Mouse (Mus musculus): ENCODE results near the gene Spef1. TPM values are rescaled to one million over a fixed set of nuclear protein-coding genes. Genes with fewer than 3 reads are reported as not detected.

Spef1 gene
- polyA plus RNA-seq, 1 experiment from 2014 or later: 1.5 TPM

GRCm38 (mm10) chr2:131200710-131201109 lies 13.6 kb upstream of the Spef1 start:
- H3K4me3 ChIP-seq: no peak overlapping the region
- no peak overlapping the region for H3K27ac ChIP-seq
- peaks cover 13% of the 10 kb centered on the region for H3K4me1 ChIP-seq
- H3K27me3 ChIP-seq (ENCODE audit: insufficient read depth, poor library complexity, severe bottlenecking): no peaks in the 10 kb centered on the region
- H3K36me3 ChIP-seq: peaks cover 28% of the 10 kb centered on the region
- WGBS: 80% methylated on average over 2 of the region's 2 CpGs
- no peaks in the 10 kb centered on the region for H3K9me3 ChIP-seq
- DNase-seq (ENCODE audit: low spot score): no peak

- H3K27me3 ChIP-seq (ENCODE audit: insufficient read depth, poor library complexity, severe bottlenecking): no peaks in the 10 kb centered on the region
- no peaks in the 10 kb centered on the region for H3K9me3 ChIP-seq
- no peak for DNase-seq (ENCODE audit: low spot score)
- no peaks in the 10 kb centered on the region for H3K4me1 ChIP-seq
- peaks cover 64% of the 10 kb centered on the region for H3K36me3 ChIP-seq
- H3K27ac ChIP-seq: no peak overlapping the region
- 91% methylated on average over 16 of the region's 16 CpGs for WGBS
- H3K4me3 ChIP-seq: no peak overlapping the region
These were observed 9.7 kb upstream of the Spef1 start for GRCm38 (mm10) chr2:131196606-131197316.

- peaks cover 54% of the 10 kb centered on the region for H3K36me3 ChIP-seq
- WGBS: 85% methylated on average over 7 of the region's 7 CpGs
- no peak for DNase-seq (ENCODE audit: low spot score)
These were observed 3.9 kb upstream of the Spef1 start for GRCm38 (mm10) chr2:131191005-131191390.

DNA sequence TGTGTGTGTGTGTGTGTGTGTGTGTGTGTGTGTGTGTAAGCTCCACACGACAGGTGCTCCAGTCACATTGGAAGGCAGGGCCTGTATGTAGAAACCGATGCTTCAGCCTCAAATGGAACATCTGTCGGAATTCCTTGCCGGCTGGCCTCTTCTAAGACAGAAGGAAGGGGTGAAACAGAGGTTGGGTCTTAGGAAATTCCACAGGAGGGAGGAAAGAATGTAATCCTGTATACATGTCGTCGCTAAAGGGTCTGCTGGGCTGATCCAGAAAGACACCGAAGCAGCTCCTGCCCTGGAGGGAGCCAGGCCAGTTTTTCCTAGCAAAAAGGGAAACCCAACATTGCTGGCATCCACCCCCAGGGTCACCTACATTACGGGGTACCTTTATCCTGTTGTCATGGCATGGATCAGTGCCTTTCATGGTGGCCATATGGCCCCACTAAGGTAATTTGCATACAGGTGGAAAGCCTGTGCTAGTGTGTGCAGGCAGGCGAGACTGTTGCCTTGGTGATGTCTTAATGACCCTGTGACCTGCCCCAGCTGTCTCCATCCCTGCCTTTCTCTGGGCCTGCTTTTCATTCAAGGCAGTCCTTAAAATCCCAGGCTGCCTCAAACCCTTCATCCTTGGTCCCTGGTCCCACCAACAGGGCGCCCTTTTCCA lies 3.4 kb upstream of the Spef1 start:
- no peaks in the 10 kb centered on the region for H3K9me3 ChIP-seq
- no peak for DNase-seq (ENCODE audit: low spot score)
- no peak overlapping the region for H3K4me3 ChIP-seq
- peaks cover 48% of the 10 kb centered on the region for H3K36me3 ChIP-seq
- no peaks in the 10 kb centered on the region for H3K27me3 ChIP-seq (ENCODE audit: insufficient read depth, poor library complexity, severe bottlenecking)
- 48% methylated on average over 10 of the region's 10 CpGs for WGBS
- H3K4me1 ChIP-seq: peaks cover 38% of the 10 kb centered on the region
- 0 out of 2 replicates have a peak overlapping the region, but pooled peaks have one; percentile 69 for H3K27ac ChIP-seq

More at GRCm38 (mm10) chr2:131191005-131191390, 3.9 kb upstream of the Spef1 start:
- no peaks in the 10 kb centered on the region for H3K9me3 ChIP-seq
- no peaks in the 10 kb centered on the region for H3K27me3 ChIP-seq (ENCODE audit: insufficient read depth, poor library complexity, severe bottlenecking)
- H3K4me3 ChIP-seq: no peak overlapping the region
- peaks cover 33% of the 10 kb centered on the region for H3K4me1 ChIP-seq
- H3K27ac ChIP-seq: 0 out of 2 replicates have a peak overlapping the region, but pooled peaks have one; percentile 69

GRCm38 (mm10) chr2:131189521-131190309 lies 2.6 kb upstream of the Spef1 start:
- 50% methylated on average over 5 of the region's 5 CpGs for WGBS
- no peaks in the 10 kb centered on the region for H3K27me3 ChIP-seq (ENCODE audit: insufficient read depth, poor library complexity, severe bottlenecking)
- H3K36me3 ChIP-seq: peaks cover 41% of the 10 kb centered on the region
- H3K9me3 ChIP-seq: no peaks in the 10 kb centered on the region
- H3K4me3 ChIP-seq: no peak overlapping the region
- peak overlapping the region; percentile 69; the same call in 1 of the 2 replicates for H3K27ac ChIP-seq
- peaks cover 38% of the 10 kb centered on the region for H3K4me1 ChIP-seq
- no peak for DNase-seq (ENCODE audit: low spot score)

DNA sequence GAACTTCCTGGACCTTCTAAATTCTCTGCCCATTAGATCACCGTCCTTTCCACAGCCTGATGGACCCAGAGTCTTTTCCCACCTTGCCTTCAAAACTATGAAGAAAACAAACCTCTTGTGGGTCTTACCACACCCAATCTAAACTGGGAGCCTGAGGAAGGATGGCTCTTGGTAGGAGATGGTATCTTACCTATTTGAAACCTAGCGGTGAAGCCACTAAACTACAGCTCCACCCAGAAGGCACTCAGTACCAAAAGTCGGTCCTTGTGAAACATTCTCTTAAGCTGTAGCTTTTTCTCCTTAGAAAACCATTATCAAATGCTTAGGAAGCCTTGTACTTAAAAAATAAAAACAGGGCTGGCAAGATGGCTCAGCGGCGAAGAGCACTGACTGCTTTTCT lies 1.2 kb upstream of the Spef1 start:
- H3K4me1 ChIP-seq: peaks cover 38% of the 10 kb centered on the region
- H3K27me3 ChIP-seq (ENCODE audit: insufficient read depth, poor library complexity, severe bottlenecking): 0 out of 2 replicates have a peak, but pooled peaks cover 3% of the 10 kb centered on the region
- no peak for DNase-seq (ENCODE audit: low spot score)
- H3K4me3 ChIP-seq: peak overlapping the region; percentile 72; the same call in 1 of the 2 replicates
- peaks cover 27% of the 10 kb centered on the region for H3K36me3 ChIP-seq
- 88% methylated on average over 5 of the region's 5 CpGs for WGBS
- H3K27ac ChIP-seq: no peak overlapping the region
- H3K9me3 ChIP-seq: no peaks in the 10 kb centered on the region

DNA sequence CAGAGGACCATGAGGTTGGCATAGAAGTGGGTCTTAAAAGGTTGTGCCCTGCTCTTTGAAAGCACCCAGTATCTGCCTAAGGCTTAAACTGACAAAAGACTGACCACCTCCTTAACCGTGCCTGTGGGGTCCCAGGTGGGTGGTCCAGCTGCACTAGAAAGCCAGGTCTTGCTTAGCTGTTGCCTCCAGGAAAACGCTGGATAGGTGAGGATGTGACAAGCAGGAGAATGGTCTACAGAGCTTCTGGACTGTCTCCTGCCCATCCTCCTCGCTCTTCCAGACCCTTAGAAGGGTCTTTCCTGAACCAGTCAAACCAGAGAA lies 480 bp upstream of the Spef1 start:
- peak overlapping the region; percentile 89 for H3K27ac ChIP-seq
- H3K9me3 ChIP-seq: no peaks in the 10 kb centered on the region
- peak overlapping the region; percentile 72 for H3K4me3 ChIP-seq
- no peak for DNase-seq (ENCODE audit: low spot score)
- H3K27me3 ChIP-seq (ENCODE audit: insufficient read depth, poor library complexity, severe bottlenecking): 0 out of 2 replicates have a peak, but pooled peaks cover 4% of the 10 kb centered on the region
- peaks cover 19% of the 10 kb centered on the region for H3K36me3 ChIP-seq
- H3K4me1 ChIP-seq: peaks cover 38% of the 10 kb centered on the region
- WGBS: 25% methylated on average over 3 of the region's 3 CpGs

GRCm38 (mm10) chr2:131186343-131186742 lies 739 bp downstream of the Spef1 start:
- 0 out of 2 replicates have a peak, but pooled peaks cover 4% of the 10 kb centered on the region for H3K27me3 ChIP-seq (ENCODE audit: insufficient read depth, poor library complexity, severe bottlenecking)
- peaks cover 38% of the 10 kb centered on the region for H3K4me1 ChIP-seq
- no peaks in the 10 kb centered on the region for H3K9me3 ChIP-seq
- peak overlapping the region; percentile 72 for H3K4me3 ChIP-seq
- H3K27ac ChIP-seq: peak overlapping the region; percentile 89
- peaks cover 10% of the 10 kb centered on the region for H3K36me3 ChIP-seq
- WGBS: 1% methylated on average over 14 of the region's 14 CpGs
- peak; percentile 89 for DNase-seq (ENCODE audit: low spot score)

- Histone ChIP-seq H3K9me3 (no peaks in the 10 kb centered on the region), H3K27ac (peak within 1 kb of the TSS; percentile 92), H3K4me1 (peaks cover 32% of the 10 kb centered on the region), H3K27me3 (ENCODE audit: insufficient read depth, poor library complexity, severe bottlenecking) (0 out of 2 replicates have a peak, but pooled peaks cover 4% of the 10 kb centered on the region), H3K36me3 (peaks cover 14% of the 10 kb centered on the region), H3K4me3 (peak within 1 kb of the TSS; percentile 81)
- WGBS: 5% methylated on average over 39 of the region's 57 CpGs
- no peak for DNase-seq (ENCODE audit: low spot score)
These were observed 7.0 kb downstream of the Spef1 start, which contains the start of gene Cenpb for GRCm38 (mm10) chr2:131179990-131180587. TSS of gene Cenpb (minus strand) at chr2:131180067.

DNA sequence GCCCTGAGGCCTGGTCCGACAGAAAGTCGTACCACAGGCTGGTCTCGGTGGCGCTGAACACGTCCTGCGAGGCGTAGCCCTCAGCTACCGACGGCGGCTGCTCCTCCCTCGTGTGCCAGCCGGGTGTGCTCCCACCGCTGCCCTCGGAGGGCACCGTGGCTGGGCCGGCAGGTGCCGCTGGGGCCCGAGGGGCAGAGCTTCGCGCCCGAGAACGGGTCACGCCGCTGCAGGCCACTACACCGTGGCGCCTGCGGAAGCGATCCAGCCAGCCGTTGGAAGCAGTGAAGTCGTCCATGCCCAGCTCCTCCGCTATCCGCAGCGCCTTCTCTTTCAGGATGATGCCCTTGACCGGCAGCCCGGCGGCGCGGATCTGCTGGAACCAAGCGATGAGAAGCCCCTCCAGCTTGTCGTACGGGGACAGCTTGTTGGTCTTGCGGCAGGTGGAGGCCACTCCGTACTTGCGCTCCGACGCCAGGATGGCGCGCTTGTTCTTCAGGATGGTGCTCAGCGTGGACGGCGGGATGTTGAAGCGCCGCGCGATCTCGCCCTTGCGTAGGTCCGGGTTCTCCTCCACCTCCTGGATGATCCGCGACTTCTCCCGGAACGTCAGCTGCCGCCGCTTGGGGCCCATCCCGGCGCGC lies 7.7 kb downstream of the Spef1 start:
- DNase-seq (ENCODE audit: low spot score): peak; percentile 84
- no peaks in the 10 kb centered on the region for H3K9me3 ChIP-seq
- H3K27ac ChIP-seq: peak overlapping the region; percentile 92
- WGBS: under 1% methylated on average over 67 of the region's 67 CpGs
- H3K36me3 ChIP-seq: peaks cover 14% of the 10 kb centered on the region
- H3K4me1 ChIP-seq: peaks cover 37% of the 10 kb centered on the region
- H3K27me3 ChIP-seq (ENCODE audit: insufficient read depth, poor library complexity, severe bottlenecking): 0 out of 2 replicates have a peak, but pooled peaks cover 4% of the 10 kb centered on the region
- peak overlapping the region; percentile 81 for H3K4me3 ChIP-seq

DNA sequence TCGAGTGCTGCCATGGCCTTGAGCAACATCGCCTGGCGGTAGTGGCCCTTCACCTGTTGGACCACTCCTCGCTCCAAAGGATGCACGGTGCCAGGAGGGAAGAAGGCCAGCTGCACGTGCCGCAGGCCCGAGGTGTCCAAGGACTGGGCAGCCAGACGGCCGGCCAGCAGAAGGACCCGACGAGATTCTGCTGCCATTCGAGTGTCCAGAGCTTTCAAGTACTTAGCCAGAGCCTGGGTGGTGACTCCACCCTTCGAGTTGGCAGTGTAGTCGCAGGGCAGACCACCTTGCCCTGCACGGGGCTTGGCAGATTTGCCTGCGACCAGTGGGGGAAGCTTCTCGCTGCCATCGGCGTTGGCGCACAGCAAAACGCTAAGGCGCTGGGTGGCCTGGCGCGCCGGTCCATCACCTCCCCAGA lies 8.2 kb downstream of the Spef1 start:
- H3K4me1 ChIP-seq: peaks cover 40% of the 10 kb centered on the region
- peaks cover 14% of the 10 kb centered on the region for H3K36me3 ChIP-seq
- peaks cover 9% of the 10 kb centered on the region for H3K27me3 ChIP-seq (ENCODE audit: insufficient read depth, poor library complexity, severe bottlenecking)
- peak overlapping the region; percentile 81 for H3K4me3 ChIP-seq
- 37% methylated on average over 26 of the region's 26 CpGs for WGBS
- H3K9me3 ChIP-seq: no peaks in the 10 kb centered on the region
- peak overlapping the region; percentile 92 for H3K27ac ChIP-seq
- peak; percentile 82 for DNase-seq (ENCODE audit: low spot score)

GRCm38 (mm10) chr2:131177932-131178331 lies 9.2 kb downstream of the Spef1 start:
- Histone ChIP-seq H3K4me1 (peaks cover 40% of the 10 kb centered on the region), H3K27ac (peak overlapping the region; percentile 16; the same call in 1 of the 2 replicates), H3K9me3 (no peaks in the 10 kb centered on the region), H3K36me3 (peaks cover 14% of the 10 kb centered on the region), H3K4me3 (peak overlapping the region; percentile 81; the same call in 1 of the 2 replicates), H3K27me3 (ENCODE audit: insufficient read depth, poor library complexity, severe bottlenecking) (peaks cover 13% of the 10 kb centered on the region)
- WGBS: 85% methylated on average over 9 of the region's 9 CpGs
- no peak for DNase-seq (ENCODE audit: low spot score)
